Mouse (Mus musculus) left cerebral cortex, postnatal 14 days (tissue): ENCODE measurements around the gene Epm2aip1. TPM values are rescaled to one million over a fixed set of nuclear protein-coding genes. Genes with fewer than 3 reads are reported as not detected.
A peak's percentile ranks its signal among the peaks of the same experiment; 100 is the strongest.

ENCODE experiments used
- DNase-seq, 2 experiments: peaks; one replicate each; pipeline ENCODE4 v3.0.0; 2021 to 2022; ENCODE audit warnings: low spot score in 2 of 2, mixed read lengths in 1 of 2
- intact Hi-C: fragments of 180-260 bp; cut with DNase I; formaldehyde crosslinking; loops from one replicate; pipeline ENCODE4 v1.15.1; 2025
- total RNA-seq, 2 experiments: library from RNA; stranded (reverse); gene quantifications; 2 replicates each; pipeline ENCODE4 v1.2.3; 2021

The Epm2aip1 gene
- total RNA-seq, 2 experiments from 2014 or later, result 78.2 to 81.9 TPM

GRCm38 (mm10) chr9:111285061-111285460 is 13.3 kb downstream of the Epm2aip1 start:
- intact Hi-C loops, result no loop called here
- DNase-seq, result no peak

- peak in 1 of 2 experiments; percentile 12 for DNase-seq
- intact Hi-C loops, result no loop called here
These were observed 13.9 kb downstream of the Epm2aip1 start for GRCm38 (mm10) chr9:111285676-111286075.

DNA sequence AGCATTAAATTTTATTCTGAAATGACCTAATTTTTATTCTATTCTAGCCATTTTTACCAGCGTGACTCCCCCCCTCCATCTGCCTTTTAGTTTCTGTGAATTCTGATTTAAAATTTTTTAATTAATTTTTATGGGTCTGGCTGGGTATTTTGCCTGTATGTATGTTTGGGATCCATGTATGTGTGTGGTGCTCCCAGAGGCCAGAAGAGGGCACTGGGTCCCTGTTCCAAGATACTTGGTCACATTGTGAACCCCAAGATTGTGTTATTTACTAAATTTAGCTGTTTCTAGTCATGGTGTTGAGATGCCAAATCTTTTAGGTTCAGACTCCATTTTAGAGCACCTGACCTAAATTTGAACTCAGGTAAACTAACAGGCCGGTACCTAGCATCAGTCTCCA is 14.7 kb downstream of the Epm2aip1 start:
- peak in 1 of 2 experiments; percentile 32 for DNase-seq
- intact Hi-C loops, result no loop called here

DNA sequence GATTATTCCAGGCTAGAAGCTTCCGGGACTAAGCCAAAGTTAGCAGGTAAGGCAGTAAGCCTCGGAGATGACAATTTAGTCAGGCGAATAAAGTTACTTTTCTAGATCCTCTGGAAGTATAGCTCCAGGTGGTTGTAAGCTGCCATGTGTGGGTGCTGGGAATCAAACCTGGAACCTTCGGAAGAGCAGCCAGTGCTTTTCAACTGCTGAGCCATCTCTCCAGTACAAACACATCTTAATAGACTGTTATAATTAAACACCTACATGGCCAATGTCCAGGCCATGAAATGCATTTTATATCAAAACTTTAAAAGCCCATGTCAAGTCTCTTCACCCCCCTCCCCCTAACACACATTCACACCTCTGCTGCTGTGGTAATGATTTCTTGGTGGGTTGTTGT is 16.2 kb downstream of the Epm2aip1 start:
- intact Hi-C loops, result no loop called here

DNA sequence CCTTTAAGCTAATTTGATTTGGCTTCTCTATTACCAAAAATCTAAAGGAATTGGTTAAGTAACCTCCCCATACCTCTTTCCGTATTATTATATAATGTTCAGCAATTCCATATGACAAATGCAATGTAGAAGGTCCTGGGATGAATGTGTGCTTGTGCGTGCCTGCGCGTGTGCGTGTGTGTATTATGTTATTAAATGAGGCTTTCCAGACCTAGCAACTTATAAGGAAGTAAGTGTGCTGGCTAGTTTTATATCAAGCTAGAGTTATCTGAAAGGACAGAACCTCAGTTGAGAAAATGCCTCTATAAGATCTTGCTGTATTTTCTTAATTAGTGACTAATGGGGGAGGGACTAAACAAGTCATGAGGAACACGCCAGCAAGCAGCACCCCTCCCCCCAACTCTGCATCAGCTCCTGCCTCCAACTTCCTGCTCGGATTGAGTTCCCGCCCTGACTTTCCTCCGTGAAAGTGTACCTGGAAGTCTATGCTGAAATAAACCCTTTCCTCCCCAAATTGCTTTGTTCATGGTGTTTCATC is 17.6 kb downstream of the Epm2aip1 start:
- intact Hi-C loops, result no loop called here

More for the DNA sequence above, 16.2 kb downstream of the Epm2aip1 start:
- no peak for DNase-seq

DNA sequence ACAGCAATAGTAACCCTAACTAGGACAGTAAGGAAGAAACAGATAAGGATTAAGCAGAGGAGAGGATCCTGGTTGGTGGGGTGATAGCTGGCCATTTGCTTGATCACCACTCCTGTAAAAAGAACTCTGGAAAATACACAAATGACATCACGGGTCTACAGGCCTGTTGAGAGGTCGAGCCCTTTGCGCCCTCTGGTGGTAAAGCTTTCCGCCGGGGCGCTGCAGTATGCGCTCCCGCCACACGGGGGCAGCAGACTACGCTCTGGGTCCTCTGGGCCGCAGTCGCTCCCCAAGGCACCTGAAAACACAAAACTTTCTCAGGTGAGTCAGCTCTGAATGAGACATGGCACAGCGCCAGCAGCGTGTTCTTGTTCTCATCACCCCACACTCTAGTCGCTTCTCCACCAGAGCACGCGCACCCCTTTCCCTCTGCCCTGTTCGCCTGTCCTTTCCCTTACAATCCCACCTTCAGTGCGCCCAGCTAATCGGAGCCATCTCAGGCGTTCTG is 18.2 kb downstream of the Epm2aip1 start:
- intact Hi-C loops, result loop anchor here (2.0 kb wide), 1 partner anchor 21 kb away; the partner anchor contains the start of gene Trank1
- peak; percentile 94 for DNase-seq

More for the DNA sequence above, 17.6 kb downstream of the Epm2aip1 start:
- no peak for DNase-seq

DNA sequence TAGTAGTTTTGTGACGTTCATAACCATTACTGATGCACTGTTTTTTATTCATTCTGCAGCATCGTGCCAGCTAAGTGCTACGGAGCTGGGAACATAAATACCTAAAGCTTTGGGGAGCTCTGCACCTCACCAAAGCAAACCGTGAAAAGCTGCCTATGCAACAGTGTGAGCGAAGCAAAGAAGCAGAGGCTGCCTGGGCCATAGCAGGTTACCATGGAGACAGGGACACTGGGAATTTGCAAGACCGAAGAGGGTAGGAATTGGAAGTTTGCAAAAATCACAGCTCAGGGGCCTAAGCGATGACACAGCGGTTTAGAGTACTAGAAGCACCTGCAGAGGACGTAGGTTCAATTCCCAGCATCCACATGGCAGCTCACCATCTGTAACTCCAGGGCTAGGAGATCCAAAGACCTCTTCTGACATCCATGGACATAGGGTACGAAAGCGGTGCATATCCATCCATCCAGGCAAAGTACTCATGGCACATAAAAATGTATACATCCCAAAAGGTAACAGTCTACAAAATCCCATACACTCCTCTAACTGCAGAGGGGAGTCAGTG is 18.9 kb downstream of the Epm2aip1 start:
- intact Hi-C loops, result loop anchor here (2.0 kb wide), 1 partner anchor 20 kb away; the partner anchor contains the start of gene Trank1
- no peak for DNase-seq

GRCm38 (mm10) chr9:111293234-111293633 is 21.5 kb downstream of the Epm2aip1 start:
- DNase-seq, result no peak
- intact Hi-C loops, result no loop called here

DNA sequence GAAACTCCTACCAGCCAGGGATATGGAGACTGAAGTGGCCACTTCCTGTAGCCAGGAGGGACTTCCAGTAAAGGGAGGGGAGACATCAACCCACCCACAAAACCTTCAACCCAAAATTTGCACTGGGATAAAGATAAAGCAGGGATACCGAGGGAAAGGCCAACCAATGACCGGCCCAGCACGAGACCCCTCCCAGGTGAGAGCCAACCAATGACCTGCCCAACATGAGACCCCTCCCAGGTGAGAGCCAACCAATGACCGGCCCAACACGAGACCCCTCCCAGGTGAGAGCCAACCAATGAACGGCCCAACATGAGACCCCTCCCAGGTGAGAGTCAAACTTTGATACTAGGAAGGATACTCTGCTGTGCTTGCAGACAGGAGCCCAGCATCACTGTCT is 23.2 kb downstream of the Epm2aip1 start:
- no peak for DNase-seq
- intact Hi-C loops, result no loop called here

- intact Hi-C loops, result no loop called here
- no peak for DNase-seq
These were observed 23.6 kb downstream of the Epm2aip1 start for GRCm38 (mm10) chr9:111295323-111295722.

DNA sequence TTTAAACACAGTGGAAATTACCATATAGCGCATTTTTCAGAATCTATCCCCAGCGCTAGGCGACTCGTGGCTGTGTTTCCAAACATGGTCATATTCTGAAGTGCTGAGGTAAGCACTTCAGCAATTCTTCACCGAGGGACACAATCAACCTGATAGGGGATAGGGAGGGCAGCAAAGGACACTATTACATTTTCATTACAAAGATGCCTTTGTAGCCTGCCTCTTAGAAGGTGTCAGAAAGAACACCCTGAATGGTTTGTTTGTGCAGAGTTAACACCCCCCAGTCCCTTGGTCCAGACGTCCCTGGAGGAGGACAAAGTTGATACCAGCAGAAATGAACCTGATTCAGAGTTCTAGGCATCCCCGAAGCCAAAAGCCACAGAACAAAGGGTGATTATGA is 24.7 kb downstream of the Epm2aip1 start:
- DNase-seq, result no peak
- intact Hi-C loops, result no loop called here

DNA sequence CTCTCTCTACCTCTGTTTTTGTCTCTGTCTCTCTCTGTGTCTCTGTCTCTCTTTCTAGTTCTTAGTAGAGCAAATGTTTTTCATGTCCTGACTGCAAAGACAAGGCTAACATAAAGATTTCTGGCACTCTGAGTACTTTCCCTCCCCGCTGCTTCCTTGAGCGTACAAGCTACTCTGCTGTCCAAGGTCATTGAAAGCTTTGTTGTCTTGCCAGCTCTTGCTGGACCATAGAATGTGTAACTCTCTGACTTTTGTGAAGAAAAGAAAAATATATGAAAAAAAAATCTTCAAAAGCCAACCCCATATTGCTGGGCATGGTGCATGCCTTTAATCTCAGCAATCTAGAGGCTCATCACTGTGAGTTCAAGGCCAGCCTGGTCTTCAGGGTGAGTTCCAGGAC is 26.9 kb downstream of the Epm2aip1 start:
- intact Hi-C loops, result no loop called here
- DNase-seq, result no peak

DNA sequence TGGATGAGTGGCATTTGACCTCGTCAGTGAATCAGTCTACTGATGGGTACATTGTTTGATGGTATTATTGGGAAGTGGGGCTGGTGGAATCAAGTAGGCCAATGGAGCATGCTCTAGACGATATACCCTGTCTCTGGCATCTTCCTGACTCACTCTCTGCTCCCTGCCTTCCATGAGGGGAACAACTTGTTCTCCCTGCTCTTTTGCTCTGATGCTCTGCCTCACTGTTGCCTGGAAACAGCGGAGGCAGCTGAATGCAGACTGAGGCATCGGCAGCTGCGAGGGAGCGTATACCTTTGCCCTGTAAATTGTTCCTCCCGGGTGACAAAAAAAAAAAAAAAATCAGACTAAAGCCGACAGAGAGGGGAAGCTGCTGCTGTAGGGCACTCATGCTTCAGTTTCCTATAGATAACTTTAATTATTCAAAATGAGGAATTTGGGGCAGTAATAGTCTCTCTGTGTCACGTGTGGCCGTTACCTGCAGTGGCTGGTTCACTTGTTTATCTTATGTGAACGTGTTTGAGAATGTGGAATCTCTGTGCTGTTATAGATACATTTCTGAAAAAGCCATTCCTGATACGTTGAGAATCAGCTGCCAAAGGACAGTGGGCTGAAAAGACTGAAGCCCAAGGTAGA is 30.6 kb downstream of the Epm2aip1 start:
- peak in 1 of 2 experiments; percentile 48 for DNase-seq
- intact Hi-C loops, result no loop called here

DNA sequence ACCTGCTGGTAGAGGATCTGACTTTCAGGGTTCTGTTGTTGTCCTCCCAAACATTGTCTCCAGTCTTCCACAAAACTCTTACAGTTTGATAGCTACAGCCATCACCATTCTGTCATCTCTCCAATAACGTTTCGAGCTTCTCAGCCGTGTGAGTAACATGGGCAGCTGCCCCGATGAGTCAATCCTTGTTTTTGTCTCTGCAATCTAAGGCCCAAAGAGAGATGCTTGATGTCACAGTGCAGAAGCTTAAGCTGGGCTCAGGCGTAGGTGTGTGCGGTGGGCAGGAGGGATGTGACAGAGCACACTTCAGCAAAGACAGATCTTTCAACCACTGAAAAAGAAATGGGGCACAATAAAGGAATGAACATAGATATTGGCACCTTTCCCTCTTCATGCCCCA is 32.3 kb downstream of the Epm2aip1 start:
- no peak for DNase-seq
- intact Hi-C loops, result no loop called here

- no peak for DNase-seq
- intact Hi-C loops, result no loop called here
These were observed 34.4 kb downstream of the Epm2aip1 start for GRCm38 (mm10) chr9:111306142-111306541.

GRCm38 (mm10) chr9:111311031-111311842 is 39.5 kb downstream of the Epm2aip1 start, which contains the start of gene Trank1:
Gene Trank1, plus strand, starts transcription at chr9:111311739.
- DNase-seq, result peak; percentile 50
- intact Hi-C loops, result loop anchor here (2.0 kb wide), 1 partner anchor 20 kb away; no protein-coding TSS in a partner anchor

DNA sequence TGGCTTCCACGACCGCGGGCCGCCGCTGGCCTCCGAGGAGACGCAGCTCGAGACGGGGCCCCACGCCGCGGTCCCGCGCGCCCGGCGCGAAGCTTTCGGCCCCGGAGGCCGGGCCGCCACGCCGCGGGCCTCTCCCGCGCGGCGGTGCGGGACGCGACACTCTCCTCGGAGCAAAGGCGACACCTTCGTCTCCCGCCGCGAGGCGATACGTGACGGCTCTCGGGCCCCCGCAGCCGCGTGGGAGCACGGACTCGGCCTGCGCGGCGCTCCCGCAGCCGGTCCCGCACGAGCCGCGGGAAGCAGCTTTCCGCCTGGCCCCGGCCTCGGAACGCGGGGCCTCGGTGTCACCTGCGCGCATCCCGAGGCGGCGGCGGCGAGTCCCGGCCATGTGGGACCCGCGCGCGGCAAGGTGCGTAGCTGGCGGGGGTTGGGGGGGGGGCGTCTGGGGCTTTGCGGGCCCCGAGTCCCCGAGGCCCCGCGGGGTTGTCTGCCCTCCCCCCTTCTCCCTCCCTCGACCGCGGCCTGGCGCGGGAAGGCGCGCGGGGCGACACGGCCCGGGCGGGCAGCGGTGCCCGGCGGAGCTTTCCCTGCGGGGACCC is 40.2 kb downstream of the Epm2aip1 start:
- DNase-seq, result no peak
- intact Hi-C loops, result loop anchor here (2.0 kb wide), 1 partner anchor 21 kb away; no protein-coding TSS in a partner anchor

DNA sequence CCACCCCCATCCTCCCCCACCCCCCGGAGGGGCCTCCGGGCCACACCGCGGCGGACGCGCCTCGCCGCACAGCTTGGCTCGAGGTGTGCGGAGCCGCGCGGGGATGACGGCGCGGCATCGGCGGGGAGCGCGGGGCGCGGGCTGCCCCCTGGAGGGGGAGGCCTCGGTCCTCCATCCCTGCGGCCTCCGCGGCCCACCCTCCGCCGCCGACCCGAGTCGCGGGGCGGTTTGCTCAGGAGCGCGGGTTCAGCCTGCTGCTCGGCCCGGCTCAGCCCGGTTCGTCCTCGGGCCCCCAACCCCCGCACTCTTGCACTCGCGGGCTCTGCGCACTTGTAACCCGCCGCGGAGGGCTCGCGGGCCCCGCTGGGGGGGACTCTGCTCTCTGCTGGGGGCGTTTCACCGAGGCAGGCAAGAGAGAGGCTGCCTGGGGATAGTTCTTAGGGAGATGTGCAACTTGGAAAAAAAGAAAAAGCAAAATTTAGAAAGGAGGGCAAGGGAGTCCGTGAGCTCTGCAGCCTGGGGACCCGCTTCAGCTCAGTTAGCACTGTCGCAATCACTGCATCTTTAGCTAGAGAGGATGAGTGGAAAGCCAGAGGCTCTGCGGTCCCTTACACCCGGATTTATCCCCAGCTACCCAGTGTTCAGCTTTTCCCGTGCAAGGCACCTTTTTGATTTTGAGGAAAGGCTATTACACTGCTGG is 40.9 kb downstream of the Epm2aip1 start:
- DNase-seq, result no peak
- intact Hi-C loops, result no loop called here

DNA sequence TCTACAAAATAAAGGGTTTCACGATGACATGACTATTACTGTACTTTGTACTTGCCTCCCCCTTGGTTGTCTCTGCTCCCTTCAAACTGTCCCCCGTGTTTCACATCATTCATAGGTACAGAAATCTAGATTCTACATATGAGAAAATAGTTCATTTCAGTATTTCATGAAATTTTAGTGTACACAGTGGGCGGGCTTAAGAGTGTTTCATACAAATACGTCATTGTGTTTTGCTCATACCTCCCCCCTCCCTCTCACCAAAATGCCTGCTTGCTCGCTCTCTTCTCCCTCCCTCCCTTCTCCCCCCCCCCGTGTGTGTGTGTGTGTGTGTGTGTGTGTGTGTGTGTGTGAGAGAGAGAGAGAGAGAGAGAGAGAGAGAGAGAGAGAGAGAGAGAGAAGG is 41.6 kb downstream of the Epm2aip1 start:
- DNase-seq, result peak in 1 of 2 experiments; percentile 78
- intact Hi-C loops, result no loop called here
